Mouse (Mus musculus): Measurements from ENCODE around the gene Acss3. TPM values are rescaled to one million over a fixed set of nuclear protein-coding genes. Genes with fewer than 3 reads are reported as not detected.

Gene Acss3
- polyA plus RNA-seq, 1 experiment from 2014 or later: 0.79 TPM

DNA sequence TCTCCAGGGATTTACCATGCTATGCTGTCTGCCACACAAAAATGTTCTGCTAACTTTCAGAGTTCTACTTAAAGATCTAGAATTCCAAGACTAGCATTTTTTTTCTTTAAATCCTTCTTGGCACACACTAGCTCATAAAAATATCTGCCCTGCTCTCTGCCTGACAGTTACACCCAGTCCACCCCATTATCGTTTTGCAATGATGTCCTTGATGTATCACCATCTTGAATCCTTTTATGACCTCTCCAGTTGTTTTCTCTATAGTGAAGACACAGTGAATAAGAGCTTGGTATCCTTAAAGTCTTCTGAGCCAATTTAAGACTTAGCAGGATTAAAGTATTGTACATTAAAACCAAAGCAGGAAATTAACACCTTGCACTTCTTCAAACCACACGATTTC lies 4.3 kb downstream of the Acss3 start:
- ATAC-seq (ENCODE audit: low FRiP score, low TSS enrichment): no peak
- no peaks in the 10 kb centered on the region for H3K36me3 ChIP-seq (ENCODE audit: control insufficient read depth, insufficient read depth, low read length)
- WGBS: 81% methylated on average over 2 of the region's 2 CpGs
- H3K9me3 ChIP-seq (ENCODE audit: control insufficient read depth, low read length): no peaks in the 10 kb centered on the region
- no peak overlapping the region for H3K4me2 ChIP-seq (ENCODE audit: low read length)
- no peak overlapping the region for H3K9ac ChIP-seq (replicated peaks; ENCODE audit: low read length)
- DNase-seq: no peak
- H3K4me3 ChIP-seq (replicated peaks; ENCODE audit: low read depth, low read length): no peak overlapping the region
- H3K27ac ChIP-seq (replicated peaks; ENCODE audit: low read depth, low read length): no peak overlapping the region
- peaks cover 13% of the 10 kb centered on the region; the same call in 1 of the 2 replicates for H3K4me1 ChIP-seq (ENCODE audit: control insufficient read depth, insufficient read depth, low read length)
- no peaks in the 10 kb centered on the region for H3K27me3 ChIP-seq (ENCODE audit: control insufficient read depth, insufficient read depth, low read length)

DNA sequence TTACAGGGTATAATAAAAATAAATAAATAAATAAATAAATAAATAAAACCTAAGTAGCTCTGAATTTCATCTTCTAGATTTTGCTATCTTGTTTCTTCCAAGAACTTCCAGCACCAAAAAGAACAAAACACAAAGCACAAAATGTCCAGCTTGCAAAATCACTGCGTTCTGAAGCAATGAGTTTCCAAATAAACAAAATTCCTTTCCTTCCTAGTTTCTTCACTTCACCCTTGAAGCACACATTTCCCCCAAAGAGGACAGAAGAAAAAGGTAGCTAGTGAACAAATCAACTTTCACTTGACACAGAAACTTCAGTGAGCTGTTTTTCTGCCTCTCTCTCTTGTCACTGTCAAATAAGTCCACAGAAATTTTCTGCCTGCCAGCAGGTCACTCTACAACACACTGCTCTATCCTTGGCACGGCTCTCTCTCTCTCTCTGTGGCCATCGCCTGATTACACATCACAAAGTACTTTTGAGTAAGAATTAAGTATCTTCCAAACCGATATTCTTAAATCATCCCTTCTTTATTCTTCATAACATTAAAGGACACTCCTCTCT lies 6.7 kb downstream of the Acss3 start:
- DNase-seq (no peak), ATAC-seq (ENCODE audit: low FRiP score, low TSS enrichment) (no peak)
- no peaks in the 10 kb centered on the region for H3K27me3 ChIP-seq (ENCODE audit: control insufficient read depth, insufficient read depth, low read length)
- no peak overlapping the region for H3K9ac ChIP-seq (replicated peaks; ENCODE audit: low read length)
- no peak overlapping the region for H3K27ac ChIP-seq (replicated peaks; ENCODE audit: low read depth, low read length)
- H3K4me1 ChIP-seq (ENCODE audit: control insufficient read depth, insufficient read depth, low read length): no peaks in the 10 kb centered on the region
- H3K4me3 ChIP-seq (replicated peaks; ENCODE audit: low read depth, low read length): no peak overlapping the region
- no peaks in the 10 kb centered on the region for H3K9me3 ChIP-seq (ENCODE audit: control insufficient read depth, low read length)
- H3K36me3 ChIP-seq (ENCODE audit: control insufficient read depth, insufficient read depth, low read length): no peaks in the 10 kb centered on the region
- WGBS: 70% methylated on average over 4 of the region's 4 CpGs
- H3K4me2 ChIP-seq (ENCODE audit: low read length): no peak overlapping the region

DNA sequence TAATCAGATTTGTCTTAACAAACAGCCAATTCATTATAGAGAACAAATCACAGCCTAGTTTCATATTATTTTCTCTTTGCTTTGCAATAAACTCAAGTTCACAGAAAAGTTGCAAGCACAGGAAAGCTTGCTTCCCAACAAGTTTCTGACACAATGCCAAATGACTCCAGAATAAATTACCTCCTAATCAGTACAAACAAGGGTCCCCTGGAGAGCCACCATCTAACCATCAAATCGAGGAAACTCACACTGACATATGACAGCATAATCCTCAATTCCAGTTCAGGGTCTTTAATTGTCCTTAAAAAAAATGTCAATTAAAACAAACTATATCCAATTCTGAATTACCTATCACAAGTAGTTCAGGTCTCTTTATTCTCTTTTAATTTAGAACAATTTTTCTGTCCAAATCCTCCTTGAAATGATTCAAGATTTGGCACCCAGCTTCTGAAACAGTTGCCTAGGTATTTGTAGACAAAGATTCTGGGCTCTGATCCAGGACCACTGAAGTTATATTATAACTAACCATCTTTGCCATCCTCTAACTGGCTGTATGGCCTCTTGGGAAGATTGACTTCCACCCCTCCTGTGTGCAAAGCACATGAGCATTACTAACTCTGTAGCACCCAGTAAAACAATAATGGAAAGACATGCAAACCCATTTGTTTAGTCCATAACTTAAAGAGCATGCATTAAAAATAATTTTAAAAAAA lies 7.4 kb downstream of the Acss3 start:
- Histone ChIP-seq H3K4me1 (ENCODE audit: control insufficient read depth, insufficient read depth, low read length) (no peaks in the 10 kb centered on the region), H3K9ac (replicated peaks; ENCODE audit: low read length) (no peak overlapping the region), H3K9me3 (ENCODE audit: control insufficient read depth, low read length) (no peaks in the 10 kb centered on the region), H3K27ac (replicated peaks; ENCODE audit: low read depth, low read length) (no peak overlapping the region), H3K4me3 (replicated peaks; ENCODE audit: low read depth, low read length) (no peak overlapping the region), H3K4me2 (ENCODE audit: low read length) (no peak overlapping the region), H3K27me3 (ENCODE audit: control insufficient read depth, insufficient read depth, low read length) (no peaks in the 10 kb centered on the region), H3K36me3 (ENCODE audit: control insufficient read depth, insufficient read depth, low read length) (no peaks in the 10 kb centered on the region)
- peak; percentile 51 for DNase-seq
- 10% methylated on average over 1 of the region's 1 CpGs for WGBS
- ATAC-seq (ENCODE audit: low FRiP score, low TSS enrichment): no peak

DNA sequence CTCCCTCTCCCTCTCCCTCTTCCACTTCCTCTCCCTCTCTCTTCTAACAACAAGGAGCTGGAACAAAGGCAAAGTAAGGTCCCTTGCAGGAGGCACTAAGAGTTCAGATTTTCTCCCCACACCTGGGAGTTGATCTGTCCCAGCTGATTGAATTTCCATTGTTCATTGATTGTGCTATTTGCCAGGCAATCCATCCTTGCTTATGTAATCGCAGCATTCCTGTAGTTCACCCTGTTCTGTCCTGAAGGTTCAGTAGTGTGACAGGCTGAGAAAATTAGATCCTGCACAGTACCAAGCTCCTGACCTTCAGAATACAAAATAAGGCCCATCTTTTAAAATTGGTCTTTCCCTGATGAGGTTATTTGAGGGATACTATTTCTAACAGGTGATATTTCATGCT lies 8.3 kb downstream of the Acss3 start:
- Histone ChIP-seq H3K36me3 (ENCODE audit: control insufficient read depth, insufficient read depth, low read length) (no peaks in the 10 kb centered on the region), H3K4me3 (replicated peaks; ENCODE audit: low read depth, low read length) (no peak overlapping the region), H3K9ac (replicated peaks; ENCODE audit: low read length) (no peak overlapping the region), H3K9me3 (ENCODE audit: control insufficient read depth, low read length) (no peaks in the 10 kb centered on the region), H3K4me2 (ENCODE audit: low read length) (no peak overlapping the region), H3K27ac (replicated peaks; ENCODE audit: low read depth, low read length) (no peak overlapping the region), H3K27me3 (ENCODE audit: control insufficient read depth, insufficient read depth, low read length) (no peaks in the 10 kb centered on the region), H3K4me1 (ENCODE audit: control insufficient read depth, insufficient read depth, low read length) (no peaks in the 10 kb centered on the region)
- no peak for DNase-seq
- WGBS: 44% methylated on average over 1 of the region's 1 CpGs
- no peak for ATAC-seq (ENCODE audit: low FRiP score, low TSS enrichment)

DNA sequence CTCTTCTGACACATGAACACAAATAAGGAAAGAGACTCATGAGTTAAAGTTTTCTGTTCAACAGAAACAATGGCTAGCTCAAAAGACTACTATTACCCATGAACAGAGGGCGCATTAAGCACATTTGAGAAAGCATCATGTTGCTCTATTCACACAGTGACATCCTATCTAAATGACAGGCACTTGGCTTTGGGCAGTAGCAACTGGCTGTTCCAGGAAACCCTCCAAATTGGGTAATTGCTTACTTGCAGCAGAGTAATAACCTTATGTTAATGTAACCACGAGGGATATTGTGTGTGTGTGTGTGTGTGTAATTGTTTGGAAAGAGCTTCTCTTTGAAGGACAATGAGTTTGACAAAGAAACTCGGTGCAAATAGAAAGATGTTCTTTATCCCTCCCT lies 29.0 kb downstream of the Acss3 start:
- Histone ChIP-seq H3K9ac (replicated peaks; ENCODE audit: low read length) (no peak overlapping the region), H3K4me2 (ENCODE audit: low read length) (no peak overlapping the region), H3K27me3 (ENCODE audit: control insufficient read depth, insufficient read depth, low read length) (no peaks in the 10 kb centered on the region), H3K36me3 (ENCODE audit: control insufficient read depth, insufficient read depth, low read length) (no peaks in the 10 kb centered on the region), H3K4me1 (ENCODE audit: control insufficient read depth, insufficient read depth, low read length) (no peaks in the 10 kb centered on the region), H3K9me3 (ENCODE audit: control insufficient read depth, low read length) (no peaks in the 10 kb centered on the region), H3K4me3 (replicated peaks; ENCODE audit: low read depth, low read length) (no peak overlapping the region), H3K27ac (replicated peaks; ENCODE audit: low read depth, low read length) (no peak overlapping the region)
- ATAC-seq (ENCODE audit: low FRiP score, low TSS enrichment) (no peak), DNase-seq (no peak)
- 67% methylated on average over 3 of the region's 3 CpGs for WGBS

DNA sequence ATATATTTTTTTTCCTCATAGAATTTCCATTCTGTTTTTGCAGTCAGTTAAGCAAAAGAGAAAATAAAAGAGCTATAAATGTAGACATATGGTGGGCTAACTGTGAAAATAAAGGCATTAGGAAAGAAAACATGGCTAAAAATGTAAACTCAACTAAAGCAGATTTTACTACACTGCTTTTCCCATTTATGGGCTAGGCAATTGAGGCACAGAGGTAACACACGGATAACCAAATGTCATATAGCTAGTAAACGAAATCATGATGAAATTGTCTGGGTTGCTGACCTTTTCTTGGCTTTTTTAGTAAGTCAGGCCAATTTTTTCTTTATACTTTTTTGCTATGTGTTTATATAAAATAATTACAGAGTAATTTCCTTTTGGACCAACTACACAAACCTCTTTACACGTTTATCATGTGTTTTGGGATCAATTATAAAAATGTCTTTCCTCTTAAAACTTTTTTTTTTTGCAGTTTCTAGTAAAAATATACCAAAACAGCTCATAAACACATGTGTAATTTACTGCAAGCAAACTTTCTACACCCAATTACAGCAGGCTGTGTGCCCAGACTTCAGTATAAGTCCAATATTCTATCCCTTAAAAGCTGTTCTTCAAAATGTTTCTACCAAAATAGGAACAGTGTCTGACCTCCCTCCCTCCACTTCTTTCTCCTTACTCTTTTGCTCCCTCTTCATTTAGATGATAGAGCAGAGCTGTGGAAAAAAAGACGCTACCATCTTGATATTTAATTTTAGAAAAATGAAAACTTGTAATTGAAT lies 69.4 kb downstream of the Acss3 start:
- no peak for DNase-seq
- no peak overlapping the region for H3K27ac ChIP-seq (replicated peaks; ENCODE audit: low read depth, low read length)
- H3K4me1 ChIP-seq (ENCODE audit: control insufficient read depth, insufficient read depth, low read length): no peaks in the 10 kb centered on the region
- H3K9me3 ChIP-seq (ENCODE audit: control insufficient read depth, low read length): no peaks in the 10 kb centered on the region
- H3K4me2 ChIP-seq (ENCODE audit: low read length): no peak overlapping the region
- H3K27me3 ChIP-seq (ENCODE audit: control insufficient read depth, insufficient read depth, low read length): no peaks in the 10 kb centered on the region
- no peak for ATAC-seq (ENCODE audit: low FRiP score, low TSS enrichment)
- H3K36me3 ChIP-seq (ENCODE audit: control insufficient read depth, insufficient read depth, low read length): no peaks in the 10 kb centered on the region
- H3K4me3 ChIP-seq (replicated peaks; ENCODE audit: low read depth, low read length): no peak overlapping the region
- H3K9ac ChIP-seq (replicated peaks; ENCODE audit: low read length): no peak overlapping the region
- 82% methylated on average over 4 of the region's 4 CpGs for WGBS

DNA sequence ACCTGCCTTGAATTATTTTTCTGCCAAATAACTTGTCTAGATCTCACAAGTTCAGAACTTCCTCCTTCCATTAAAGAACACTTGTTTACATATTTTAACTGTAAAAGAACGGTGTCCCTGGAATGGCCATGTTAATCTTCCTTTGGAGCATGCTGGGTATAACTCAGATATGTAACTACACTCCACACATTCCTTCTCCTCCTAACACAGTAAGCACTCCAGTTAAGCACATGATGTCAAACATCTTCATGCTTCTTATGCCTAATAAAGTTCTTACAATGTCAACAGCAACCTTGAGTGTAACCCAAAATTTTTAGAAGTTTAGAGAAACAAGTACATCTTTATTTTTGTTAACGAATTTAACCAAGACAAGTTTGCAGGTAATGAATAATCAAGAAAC lies 73.0 kb downstream of the Acss3 start:
- Histone ChIP-seq H3K27me3 (ENCODE audit: control insufficient read depth, insufficient read depth, low read length) (no peaks in the 10 kb centered on the region), H3K4me3 (replicated peaks; ENCODE audit: low read depth, low read length) (no peak overlapping the region), H3K36me3 (ENCODE audit: control insufficient read depth, insufficient read depth, low read length) (no peaks in the 10 kb centered on the region), H3K9ac (replicated peaks; ENCODE audit: low read length) (no peak overlapping the region), H3K4me1 (ENCODE audit: control insufficient read depth, insufficient read depth, low read length) (no peaks in the 10 kb centered on the region), H3K9me3 (ENCODE audit: control insufficient read depth, low read length) (no peaks in the 10 kb centered on the region), H3K27ac (replicated peaks; ENCODE audit: low read depth, low read length) (no peak overlapping the region), H3K4me2 (ENCODE audit: low read length) (no peak overlapping the region)
- ATAC-seq (ENCODE audit: low FRiP score, low TSS enrichment) (no peak), DNase-seq (no peak)
- 86% methylated on average over 2 of the region's 2 CpGs for WGBS

DNA sequence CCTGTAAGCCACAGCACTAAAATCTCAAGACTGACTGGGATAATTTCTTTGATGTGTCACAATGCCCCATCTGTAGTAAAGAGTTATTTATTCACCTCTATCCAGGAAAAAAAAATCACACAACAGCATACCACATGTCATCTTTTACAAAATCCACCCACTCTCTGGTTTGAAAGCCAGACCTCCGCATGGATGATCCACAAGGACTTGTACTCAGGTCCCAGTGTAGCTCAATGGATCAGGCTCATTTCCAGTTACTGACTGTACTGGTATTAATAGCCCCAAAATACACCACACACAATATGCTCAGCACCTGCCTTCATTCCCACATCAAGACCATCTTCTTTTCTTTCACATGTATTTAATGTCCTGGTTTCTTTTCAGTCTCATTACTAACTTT lies 80.8 kb downstream of the Acss3 start:
- no peak overlapping the region for H3K4me2 ChIP-seq (ENCODE audit: low read length)
- 89% methylated on average over 1 of the region's 1 CpGs for WGBS
- no peak overlapping the region for H3K4me3 ChIP-seq (replicated peaks; ENCODE audit: low read depth, low read length)
- H3K36me3 ChIP-seq (ENCODE audit: control insufficient read depth, insufficient read depth, low read length): no peaks in the 10 kb centered on the region
- no peak overlapping the region for H3K27ac ChIP-seq (replicated peaks; ENCODE audit: low read depth, low read length)
- no peaks in the 10 kb centered on the region for H3K27me3 ChIP-seq (ENCODE audit: control insufficient read depth, insufficient read depth, low read length)
- H3K4me1 ChIP-seq (ENCODE audit: control insufficient read depth, insufficient read depth, low read length): no peaks in the 10 kb centered on the region
- H3K9me3 ChIP-seq (ENCODE audit: control insufficient read depth, low read length): no peaks in the 10 kb centered on the region
- ATAC-seq (ENCODE audit: low FRiP score, low TSS enrichment) (no peak), DNase-seq (no peak)
- no peak overlapping the region for H3K9ac ChIP-seq (replicated peaks; ENCODE audit: low read length)

DNA sequence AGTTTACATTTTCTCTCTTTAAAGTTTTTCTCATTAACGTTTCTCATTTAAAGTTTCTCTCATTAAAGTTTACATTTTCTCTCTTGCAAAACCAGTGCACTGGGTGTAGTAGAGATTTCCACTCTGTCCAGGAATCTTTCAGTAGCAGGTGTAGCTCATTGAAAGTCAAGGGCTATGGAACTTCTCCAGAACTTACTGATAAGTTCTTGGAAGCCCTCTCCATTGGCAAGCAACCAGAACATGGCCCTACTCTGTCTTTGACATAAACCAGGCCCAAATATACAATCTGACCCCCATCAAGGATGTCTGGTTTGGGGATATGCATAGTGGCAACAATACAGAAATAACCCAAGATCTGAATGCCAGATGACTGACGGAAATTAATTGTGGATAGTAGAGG lies 82.6 kb downstream of the Acss3 start:
- Histone ChIP-seq H3K4me1 (ENCODE audit: control insufficient read depth, insufficient read depth, low read length) (no peaks in the 10 kb centered on the region), H3K36me3 (ENCODE audit: control insufficient read depth, insufficient read depth, low read length) (no peaks in the 10 kb centered on the region), H3K27me3 (ENCODE audit: control insufficient read depth, insufficient read depth, low read length) (no peaks in the 10 kb centered on the region), H3K27ac (replicated peaks; ENCODE audit: low read depth, low read length) (no peak overlapping the region), H3K4me2 (ENCODE audit: low read length) (no peak overlapping the region), H3K9ac (replicated peaks; ENCODE audit: low read length) (no peak overlapping the region), H3K9me3 (ENCODE audit: control insufficient read depth, low read length) (no peaks in the 10 kb centered on the region), H3K4me3 (replicated peaks; ENCODE audit: low read depth, low read length) (no peak overlapping the region)
- 91% methylated on average over 2 of the region's 2 CpGs for WGBS
- DNase-seq (no peak), ATAC-seq (ENCODE audit: low FRiP score, low TSS enrichment) (no peak)
